Mouse (Mus musculus) ovary, postnatal 36 days (tissue): ENCODE measurements around the gene Hist1h4i.

ENCODE experiments used
- DNase-seq: peaks from one replicate; pipeline ENCODE4 v3.0.0; 2022; ENCODE audit warnings: low spot score, mixed read lengths

Gene Hist1h4i

GRCm38 (mm10) chr13:22008707-22009106 lies 32.5 kb downstream of the Hist1h4i start:
- no peak for DNase-seq

DNA sequence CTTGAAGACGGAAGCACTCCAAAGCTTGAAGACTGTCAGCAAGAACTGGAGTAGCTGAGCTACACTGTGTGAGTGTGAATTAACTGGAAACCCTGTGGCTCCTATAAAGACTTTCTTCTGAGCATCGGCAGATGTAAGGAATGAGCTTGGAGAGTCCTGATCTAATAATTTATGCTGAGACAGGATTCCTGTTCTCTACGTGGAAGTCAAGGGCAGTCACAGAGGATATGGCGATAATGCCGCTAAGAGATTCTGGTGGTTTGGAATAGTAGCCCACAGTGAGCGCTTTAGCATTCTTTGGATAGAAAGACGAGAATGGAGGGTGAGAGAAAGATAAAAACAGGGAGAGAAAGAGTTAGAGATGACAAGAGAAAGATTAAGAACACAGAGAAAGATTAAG lies 33.3 kb downstream of the Hist1h4i start:
- DNase-seq, result no peak

GRCm38 (mm10) chr13:22007121-22007510 lies 34.0 kb downstream of the Hist1h4i start:
- no peak for DNase-seq

GRCm38 (mm10) chr13:22006334-22007120 lies 34.6 kb downstream of the Hist1h4i start:
- DNase-seq, result peak; percentile 40

DNA sequence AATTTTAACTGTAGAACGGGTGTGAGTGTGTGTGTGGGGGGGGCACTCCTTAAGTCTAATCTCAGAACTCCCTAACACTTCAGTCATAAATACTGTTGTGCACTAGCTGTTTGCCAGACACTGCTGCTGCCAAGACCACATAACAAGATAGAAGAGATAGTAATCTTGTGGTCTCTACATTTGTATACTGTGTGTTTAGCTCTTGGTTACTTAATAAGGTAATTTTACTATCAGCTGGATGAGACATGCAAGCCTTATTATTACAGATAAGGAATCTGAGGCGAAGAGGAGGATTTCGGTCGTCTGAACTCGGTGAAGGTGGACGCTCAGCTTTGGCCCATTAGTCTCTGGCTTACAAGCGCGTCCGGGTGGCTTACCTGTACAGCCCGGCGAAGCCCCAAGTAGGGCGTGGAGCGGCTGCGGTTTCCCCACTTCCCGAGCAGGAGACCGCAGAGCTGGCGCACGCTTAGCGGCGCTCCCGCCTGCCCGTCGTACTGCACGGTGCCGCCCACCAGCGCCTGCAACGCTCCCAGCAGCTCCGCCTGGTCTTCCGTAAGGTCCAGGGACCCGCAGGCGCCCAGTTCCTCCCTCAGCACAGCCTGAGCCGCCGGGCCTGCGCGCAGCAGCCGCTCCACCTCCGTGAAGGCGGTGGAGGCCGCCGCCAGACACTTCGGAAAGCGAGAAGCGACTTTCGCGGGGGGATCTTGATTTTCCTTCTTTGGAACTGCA lies 35.4 kb downstream of the Hist1h4i start:
- peak; percentile 58 for DNase-seq

GRCm38 (mm10) chr13:22001823-22002222 lies 39.3 kb downstream of the Hist1h4i start:
- DNase-seq, result no peak

GRCm38 (mm10) chr13:22001346-22001745 lies 39.8 kb downstream of the Hist1h4i start:
- DNase-seq, result no peak

- no peak for DNase-seq
Observed at GRCm38 (mm10) chr13:21999147-21999546, 42.0 kb downstream of the Hist1h4i start.

DNA sequence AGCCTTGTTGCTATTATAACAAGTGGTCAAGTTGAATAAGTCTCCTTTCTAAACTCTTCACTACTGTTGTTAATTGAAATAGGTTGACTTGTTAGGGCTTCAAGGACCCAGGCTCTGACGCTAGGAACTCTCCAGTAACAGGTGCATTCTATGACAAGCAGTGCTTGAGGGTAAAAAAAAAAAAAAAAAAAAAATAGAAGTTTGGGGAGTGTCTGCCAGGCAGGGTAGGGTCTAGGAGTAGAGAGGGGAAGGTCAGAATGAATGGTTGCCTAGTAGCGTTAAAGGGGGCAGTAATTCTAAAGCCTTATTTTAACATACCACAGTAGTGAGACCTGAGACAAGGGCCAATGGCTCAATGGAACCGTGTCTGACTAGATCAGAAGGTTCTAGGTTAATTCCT lies 42.8 kb downstream of the Hist1h4i start:
- no peak for DNase-seq

GRCm38 (mm10) chr13:21997821-21998220 lies 43.3 kb downstream of the Hist1h4i start:
- no peak for DNase-seq

DNA sequence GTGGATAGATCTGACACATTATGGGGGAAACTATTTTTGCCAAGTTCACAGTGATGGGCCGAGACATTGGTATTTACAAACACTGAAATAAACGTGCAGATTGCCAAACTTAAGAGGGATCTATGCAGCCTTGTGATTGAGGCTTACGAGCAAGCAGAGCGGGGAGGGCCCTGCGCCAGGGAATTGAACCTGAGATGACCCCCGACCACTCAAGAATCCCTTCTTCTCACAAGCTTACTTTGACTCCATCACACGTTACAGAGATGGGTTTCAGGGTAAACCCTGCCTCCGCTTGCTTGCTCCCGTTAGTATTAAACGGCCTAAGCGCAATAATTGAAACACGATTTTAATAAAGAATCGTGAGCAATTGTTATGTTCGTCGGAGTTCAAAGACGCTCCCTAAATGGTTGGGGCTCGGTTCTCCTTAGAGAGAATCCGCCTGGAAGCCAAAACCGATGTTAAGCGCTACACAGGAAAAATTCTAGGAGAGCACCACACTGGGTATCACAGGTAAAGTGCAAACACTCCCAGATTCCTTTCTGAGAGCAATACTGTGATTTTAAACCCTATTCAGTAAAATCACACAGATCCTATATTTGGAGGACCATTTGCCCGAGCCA lies 43.9 kb downstream of the Hist1h4i start:
- no peak for DNase-seq

GRCm38 (mm10) chr13:21996840-21997185 lies 44.3 kb downstream of the Hist1h4i start:
- no peak for DNase-seq

DNA sequence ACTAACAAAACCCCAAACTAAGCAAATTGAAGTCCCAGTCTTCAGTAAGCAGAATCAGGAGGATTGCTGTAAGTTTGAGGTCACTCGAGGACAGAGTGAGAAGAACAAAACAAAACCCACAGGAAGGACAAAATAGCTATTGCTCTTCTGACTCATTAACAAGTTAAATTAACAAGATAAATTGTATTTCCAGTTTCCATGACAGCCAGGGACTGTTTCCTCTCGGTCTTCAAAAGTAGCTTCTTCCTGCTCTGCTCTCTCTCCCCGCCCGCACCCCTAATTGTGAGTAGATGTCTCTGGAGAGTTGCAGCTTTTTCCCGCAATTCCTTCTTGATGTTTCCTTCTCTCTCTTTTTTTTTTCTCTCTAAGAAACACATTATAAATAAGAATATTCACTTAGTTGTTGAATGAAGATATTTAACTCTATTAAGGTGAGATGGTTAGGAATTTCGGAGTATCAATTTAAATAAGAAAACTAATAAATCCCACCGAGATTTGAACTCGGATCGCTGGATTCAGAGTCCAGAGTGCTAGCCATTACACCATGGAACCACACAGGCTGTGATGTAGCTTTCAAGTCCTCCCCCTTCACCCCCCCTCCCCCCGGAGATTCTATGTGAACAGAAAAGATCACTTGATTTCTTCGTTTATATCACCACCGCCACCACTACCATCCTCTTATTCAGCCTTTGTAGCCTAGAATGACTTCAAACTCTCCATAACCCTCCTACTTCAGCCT lies 44.9 kb downstream of the Hist1h4i start:
- DNase-seq, result no peak

GRCm38 (mm10) chr13:21995331-21995914 lies 45.7 kb downstream of the Hist1h4i start:
- DNase-seq, result no peak

GRCm38 (mm10) chr13:21994896-21995295 lies 46.3 kb downstream of the Hist1h4i start:
- DNase-seq, result no peak

DNA sequence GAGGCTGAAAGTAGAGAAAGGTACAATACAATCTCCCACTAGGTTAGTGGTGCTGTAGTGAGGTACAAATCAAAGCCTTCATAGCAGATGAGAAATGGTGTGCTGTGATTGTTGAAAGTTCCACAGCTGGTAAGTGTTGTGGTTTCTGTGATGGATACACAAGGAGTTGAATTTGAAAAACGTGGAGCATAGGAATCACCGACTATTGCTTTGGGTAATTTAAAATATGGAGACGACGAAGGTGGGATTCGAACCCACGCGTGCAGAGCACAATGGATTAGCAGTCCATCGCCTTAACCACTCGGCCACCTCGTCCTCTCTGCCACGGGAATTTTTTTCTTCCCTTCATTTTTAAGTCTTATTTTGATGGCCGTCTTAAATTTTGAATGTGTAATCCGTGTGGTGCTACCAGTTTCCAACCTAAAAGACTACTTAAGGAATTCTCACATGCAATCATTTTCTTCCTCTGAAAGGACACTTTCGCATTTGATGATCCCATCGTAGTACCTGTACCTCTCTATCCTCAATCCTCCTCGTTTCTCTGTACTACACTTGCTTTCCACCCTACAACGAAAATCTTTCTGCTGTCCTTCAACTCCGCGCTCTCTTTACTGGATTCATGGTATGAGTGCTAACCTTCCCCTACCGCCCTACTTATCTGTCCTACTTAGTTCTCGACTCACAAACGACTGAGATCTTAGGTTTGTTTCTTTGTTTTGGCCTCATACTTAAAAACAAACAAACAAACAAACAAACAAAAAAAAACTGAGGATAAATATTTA lies 47.0 kb downstream of the Hist1h4i start:
- no peak for DNase-seq

- no peak for DNase-seq
Observed at GRCm38 (mm10) chr13:21992550-21992949, 48.6 kb downstream of the Hist1h4i start.
